Mouse (Mus musculus): ENCODE data around the gene Suco.

DNA sequence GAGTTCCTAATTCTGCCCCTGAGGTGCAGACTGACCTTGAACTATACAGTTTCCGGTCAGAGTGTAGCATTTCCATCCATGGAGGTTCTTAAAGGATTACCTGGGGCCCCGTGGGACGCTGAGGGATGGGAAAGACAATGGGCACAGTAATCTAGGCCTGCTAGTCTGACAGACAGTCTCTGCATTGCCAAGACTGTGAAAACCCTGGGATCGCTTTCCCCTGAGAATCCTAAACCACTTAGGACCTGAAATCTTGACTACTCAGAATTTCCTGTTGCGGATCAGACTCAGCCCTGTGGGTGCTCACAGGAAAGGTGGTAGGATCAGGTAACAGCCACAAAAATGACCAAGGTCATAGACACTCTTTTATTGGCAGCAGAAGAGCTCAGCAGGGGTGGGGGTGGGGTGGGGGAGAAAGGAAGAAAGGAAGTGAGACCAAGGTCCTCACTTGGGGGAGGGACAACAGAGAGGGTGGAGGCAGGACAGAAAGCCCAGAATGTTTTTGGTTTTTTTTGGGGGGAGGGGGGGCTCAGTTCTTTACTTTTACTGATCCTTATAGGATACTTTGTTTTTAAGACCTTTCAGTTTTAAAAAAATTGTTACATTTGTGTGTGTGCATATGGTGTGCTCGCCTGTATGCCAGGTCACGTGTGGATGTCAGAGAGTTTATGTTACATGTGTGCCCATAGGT lies 42.3 kb upstream of the Suco start:
- TF ChIP-seq CTCF (IDR thresholded peaks at IDR 0.05; ENCODE audit: borderline replicate concordance, extremely low read depth, insufficient read depth, insufficient read length) (no peak), POLR2A (IDR thresholded peaks at IDR 0.05; ENCODE audit: borderline replicate concordance, extremely low read depth, insufficient read depth, insufficient read length, poor library complexity, severe bottlenecking) (no peak)
